Mouse (Mus musculus): ENCODE data around the gene Pitpnb. TPM values are rescaled to one million over a fixed set of nuclear protein-coding genes. Genes with fewer than 3 reads are reported as not detected.
A peak's percentile ranks its signal among the peaks of the same experiment; 100 is the strongest.

Pitpnb gene
- total and polyA plus RNA-seq, 3 experiments, result 14.9 to 85.7 (median 16.2) TPM

- Histone ChIP-seq H3K9ac (ENCODE audit: insufficient read depth, low read depth) (no peak overlapping the region), H3K36me3 (replicated peaks in 1 of 2; ENCODE audit: control insufficient read depth in 1 of 2, insufficient read depth in 1 of 2, low read length in 1 of 2) (peaks cover 63 to 92% of the 10 kb centered on the region in 2 experiments), H3K27ac (ENCODE audit: insufficient read depth, low read depth) (no peak overlapping the region), H3K9me3 (replicated peaks; ENCODE audit: low read length) (no peaks in the 10 kb centered on the region), H3K79me2 (replicated peaks; ENCODE audit: control insufficient read depth, extremely low read depth, insufficient read depth, poor library complexity, severe bottlenecking) (no peaks in the 10 kb centered on the region; the same call in 1 of the 2 replicates), H3K4me1 (ENCODE audit: control insufficient read depth in 1 of 2, insufficient read depth in 2 of 2) (peaks cover 2 to 7% of the 10 kb centered on the region in 2 experiments; a peak in 2 of 4 replicates), H3K27me3 (replicated peaks) (no peaks in the 10 kb centered on the region), H3K4me2 (ENCODE audit: insufficient read depth, low read depth, poor library complexity, severe bottlenecking) (no peak overlapping the region), H3K4me3 (replicated peaks in 1 of 3; ENCODE audit: low read depth in 2 of 3, low read length in 2 of 3, poor library complexity in 1 of 3) (no peak overlapping the region)
- TF ChIP-seq E2F4 (IDR thresholded peaks at IDR 0.05; ENCODE audit: insufficient replicate concordance, low read depth, low read length) (no peak), CTCF (conservative IDR thresholded peaks at IDR 0.05 in 1 of 2, IDR thresholded peaks at IDR 0.05 in 1 of 2; ENCODE audit: low read depth in 2 of 2, low read length in 2 of 2) (no peak), USF2 (conservative IDR thresholded peaks at IDR 0.05; ENCODE audit: low read depth, low read length) (no peak), NRF1 (IDR thresholded peaks at IDR 0.05; ENCODE audit: low read depth, low read length) (no peak)
- in situ Hi-C loops (cut with MboI; ENCODE audit: low pct_ligation_motif_present, low pct_unique_long_range_greater_than_20kb, low sequenced_read_pairs), result no loop called here
- no peak for DNase-seq (ENCODE audit: extremely low read depth)
- dilution Hi-C loops (cut with MboI; ENCODE audit: extremely low pct_ligation_motif_present, extremely low pct_unique_long_range_greater_than_20kb, low sequenced_read_pairs), result no loop called here
Observed at GRCm38 (mm10) chr5:111361846-111362245, 31.3 kb downstream of the Pitpnb start.

DNA sequence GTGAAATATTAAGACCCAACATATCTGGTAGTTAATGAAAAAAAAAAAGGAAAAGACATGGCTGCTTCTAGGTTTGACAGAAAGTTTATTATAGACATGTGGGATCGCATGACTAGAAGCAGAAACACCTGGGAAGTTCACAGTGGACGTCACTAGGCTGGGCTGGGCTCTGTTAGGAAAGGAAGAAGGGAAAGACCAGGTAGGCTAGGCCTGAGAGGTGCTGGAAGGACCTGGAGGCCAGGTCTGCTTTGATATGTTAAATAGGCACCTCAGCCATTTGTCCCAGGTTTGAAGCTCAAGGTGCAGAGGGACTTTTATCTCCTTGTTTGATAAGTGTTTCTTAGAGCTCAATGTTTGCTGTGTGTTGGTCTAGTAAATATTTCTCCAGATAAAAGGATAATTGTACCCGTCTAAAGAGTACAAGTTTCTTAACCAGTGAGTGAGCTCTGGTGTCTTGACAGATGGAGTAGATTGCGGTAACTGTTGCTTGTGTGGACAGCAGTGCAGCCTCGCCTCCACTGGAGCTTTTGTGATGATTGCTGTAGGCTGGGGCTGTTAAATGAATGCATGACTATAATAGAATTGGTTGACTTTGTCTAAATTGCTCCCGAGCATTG is 33.0 kb downstream of the Pitpnb start:
- H3K9me3 ChIP-seq (replicated peaks; ENCODE audit: low read length), result no peaks in the 10 kb centered on the region

GRCm38 (mm10) chr5:111364533-111364932 is 34.0 kb downstream of the Pitpnb start:
- peaks cover 2 to 7% of the 10 kb centered on the region in 2 experiments; a peak in 2 of 4 replicates for H3K4me1 ChIP-seq (ENCODE audit: control insufficient read depth in 1 of 2, insufficient read depth in 2 of 2)
- DNase-seq (ENCODE audit: extremely low read depth), result peak; percentile 42
- no peak overlapping the region for H3K4me3 ChIP-seq (replicated peaks in 1 of 3; ENCODE audit: low read depth in 2 of 3, low read length in 2 of 3, poor library complexity in 1 of 3)
- H3K4me2 ChIP-seq (ENCODE audit: insufficient read depth, low read depth, poor library complexity, severe bottlenecking), result no peak overlapping the region
- H3K79me2 ChIP-seq (replicated peaks; ENCODE audit: control insufficient read depth, extremely low read depth, insufficient read depth, poor library complexity, severe bottlenecking), result peaks cover 4% of the 10 kb centered on the region
- in situ Hi-C loops (cut with MboI; ENCODE audit: low pct_ligation_motif_present, low pct_unique_long_range_greater_than_20kb, low sequenced_read_pairs) (no loop called here), dilution Hi-C loops (cut with MboI; ENCODE audit: extremely low pct_ligation_motif_present, extremely low pct_unique_long_range_greater_than_20kb, low sequenced_read_pairs) (no loop called here)
- TF ChIP-seq CTCF (conservative IDR thresholded peaks at IDR 0.05 in 1 of 2, IDR thresholded peaks at IDR 0.05 in 1 of 2; ENCODE audit: low read depth in 2 of 2, low read length in 2 of 2) (peak; percentile 61 to 63), ZNF384 (IDR thresholded peaks at IDR 0.05; ENCODE audit: low read depth, low read length) (no peak), SIN3A (IDR thresholded peaks at IDR 0.05; ENCODE audit: low read length) (no peak), RAD21 (IDR thresholded peaks at IDR 0.05; ENCODE audit: low read depth, low read length) (peak; percentile 29), PAX5 (IDR thresholded peaks at IDR 0.05; ENCODE audit: low read length) (no peak), CHD2 (IDR thresholded peaks at IDR 0.05; ENCODE audit: low read length) (no peak), ELF1 (IDR thresholded peaks at IDR 0.05; ENCODE audit: low read depth, low read length) (no peak), NELFE (IDR thresholded peaks at IDR 0.05; ENCODE audit: low read depth, low read length) (no peak), SMC3 (IDR thresholded peaks at IDR 0.05; ENCODE audit: low read depth, low read length) (0 out of 2 replicates have a peak, but pooled peaks have one; percentile 9), POLR2AphosphoS2 (IDR thresholded peaks at IDR 0.05; ENCODE audit: low read depth, low read length) (no peak), E2F4 (IDR thresholded peaks at IDR 0.05; ENCODE audit: insufficient replicate concordance, low read depth, low read length) (no peak), KAT2A (IDR thresholded peaks at IDR 0.05; ENCODE audit: insufficient replicate concordance, low read length) (no peak), UBTF (IDR thresholded peaks at IDR 0.05; ENCODE audit: low read depth, low read length) (no peak), ZC3H11A (IDR thresholded peaks at IDR 0.05; ENCODE audit: low read depth, low read length) (no peak), BHLHE40 (IDR thresholded peaks at IDR 0.05; ENCODE audit: low read depth, low read length) (no peak), GABPA (IDR thresholded peaks at IDR 0.05; ENCODE audit: insufficient replicate concordance, low read depth, low read length) (no peak), USF1 (IDR thresholded peaks at IDR 0.05; ENCODE audit: low read depth, low read length) (no peak), POLR2A (IDR thresholded peaks at IDR 0.05; ENCODE audit: low read depth, low read length) (no peak)
- no peak overlapping the region for H3K27ac ChIP-seq (ENCODE audit: insufficient read depth, low read depth)
- H3K9ac ChIP-seq (ENCODE audit: insufficient read depth, low read depth), result no peak overlapping the region
- no peaks in the 10 kb centered on the region for H3K27me3 ChIP-seq (replicated peaks)
- H3K9me3 ChIP-seq (replicated peaks; ENCODE audit: low read length), result no peaks in the 10 kb centered on the region
- H3K36me3 ChIP-seq (replicated peaks in 1 of 2; ENCODE audit: control insufficient read depth in 1 of 2, insufficient read depth in 1 of 2, low read length in 1 of 2), result peaks cover 54 to 90% of the 10 kb centered on the region in 2 experiments

More for the DNA sequence above, 33.0 kb downstream of the Pitpnb start:
- Histone ChIP-seq H3K27ac (ENCODE audit: insufficient read depth, low read depth) (no peak overlapping the region), H3K79me2 (replicated peaks; ENCODE audit: control insufficient read depth, extremely low read depth, insufficient read depth, poor library complexity, severe bottlenecking) (peaks cover 4% of the 10 kb centered on the region; the same call in 1 of the 2 replicates), H3K4me1 (ENCODE audit: control insufficient read depth in 1 of 2, insufficient read depth in 2 of 2) (peaks cover 2 to 7% of the 10 kb centered on the region in 2 experiments; a peak in 2 of 4 replicates), H3K4me2 (ENCODE audit: insufficient read depth, low read depth, poor library complexity, severe bottlenecking) (no peak overlapping the region), H3K36me3 (replicated peaks in 1 of 2; ENCODE audit: control insufficient read depth in 1 of 2, insufficient read depth in 1 of 2, low read length in 1 of 2) (peaks cover 56 to 90% of the 10 kb centered on the region in 2 experiments), H3K4me3 (replicated peaks in 1 of 3; ENCODE audit: low read depth in 2 of 3, low read length in 2 of 3, poor library complexity in 1 of 3) (no peak overlapping the region), H3K27me3 (replicated peaks) (no peaks in the 10 kb centered on the region), H3K9ac (ENCODE audit: insufficient read depth, low read depth) (no peak overlapping the region)
- TF ChIP-seq POLR2AphosphoS2 (IDR thresholded peaks at IDR 0.05; ENCODE audit: low read depth, low read length) (no peak), CTCF (conservative IDR thresholded peaks at IDR 0.05 in 1 of 2, IDR thresholded peaks at IDR 0.05 in 1 of 2; ENCODE audit: low read depth in 2 of 2, low read length in 2 of 2) (no peak), ELF1 (IDR thresholded peaks at IDR 0.05; ENCODE audit: low read depth, low read length) (no peak), RAD21 (IDR thresholded peaks at IDR 0.05; ENCODE audit: low read depth, low read length) (no peak), MXI1 (IDR thresholded peaks at IDR 0.05; ENCODE audit: low read depth, low read length) (no peak), SIN3A (IDR thresholded peaks at IDR 0.05; ENCODE audit: low read length) (no peak), JUN (IDR thresholded peaks at IDR 0.05; ENCODE audit: insufficient read depth, low read depth, low read length) (no peak), ZNF384 (IDR thresholded peaks at IDR 0.05; ENCODE audit: low read depth, low read length) (no peak), MEF2A (IDR thresholded peaks at IDR 0.05; ENCODE audit: borderline replicate concordance, low read depth, low read length) (no peak), GABPA (IDR thresholded peaks at IDR 0.05; ENCODE audit: insufficient replicate concordance, low read depth, low read length) (no peak), ZMIZ1 (IDR thresholded peaks at IDR 0.05; ENCODE audit: low read depth, low read length) (no peak)
- dilution Hi-C loops (cut with MboI; ENCODE audit: extremely low pct_ligation_motif_present, extremely low pct_unique_long_range_greater_than_20kb, low sequenced_read_pairs), result no loop called here
- in situ Hi-C loops (cut with MboI; ENCODE audit: low pct_ligation_motif_present, low pct_unique_long_range_greater_than_20kb, low sequenced_read_pairs), result no loop called here
- DNase-seq (ENCODE audit: extremely low read depth), result no peak
